Mouse (Mus musculus) Patski (cell line): ENCODE results near the gene Gbp4. TPM values are rescaled to one million over a fixed set of nuclear protein-coding genes. Genes with fewer than 3 reads are reported as not detected.
"Not testable (repeated sequence)": the region's sequence is repeated elsewhere in the genome, so short reads cannot be mapped to it uniquely, and the experiment has no call there.

Experiments
- ATAC-seq: fragments of 100-300 bp; one replicate; pipeline ENCODE4 v1.8.0; 2021
- CTCF ChIA-PET: fragments of 350-600 bp; sonication (Branson Sonifier 250); formaldehyde crosslinking; loops from one replicate; lab custom pipeline; 2022; ENCODE audit warnings: inconsistent platforms; lab: Charles Lee
- POLR2A ChIA-PET: fragments of 350-600 bp; sonication (Branson Sonifier 250); formaldehyde crosslinking; loops from one replicate; lab custom pipeline; 2022; ENCODE audit warnings: antibody characterized with exemption, inconsistent platforms; lab: Charles Lee
- DNase-seq: peaks from one replicate; pipeline ENCODE4 v3.0.0-alpha.2; 2011; ENCODE audit warnings: low read depth, low spot score
- H3K27me3 ChIP-seq: fragments of 371-371 bp; one replicate; pipeline ENCODE4 v1.5.1; 2021
- CTCF ChIP-seq: fragments of 100-300 bp; IDR thresholded peaks from one replicate; pipeline ENCODE4 v1.5.1; 2021
- in situ Hi-C: fragments of 300-500 bp; cut with MboI; formaldehyde crosslinking; loops from 3 replicates; pipeline ENCODE4 v1.11.1; 2018; ENCODE audit warnings: low pct_unique_long_range_greater_than_20kb, mixed read lengths
- polyA plus RNA-seq: library from polyadenylated mRNA; unstranded; gene quantifications from one replicate; pipeline ENCODE4 v1.2.3, GENCODE M21; 2021

Gene Gbp4
- 0.64 TPM for polyA plus RNA-seq

- DNase-seq, ATAC-seq, in situ Hi-C loops: not testable (repeated sequence)
Observed at GRCm38 (mm10) chr5:105139409-105140088, at the start of gene Gbp4, which contains the start of the genes Gbp9 and Gbp8. Gene Gbp4 (minus strand): TSS chr5:105139586. Gene Gbp9 (minus strand): TSS chr5:105139539. Gene Gbp8 (minus strand): TSS chr5:105139540.

GRCm38 (mm10) chr5:105181446-105181845, 42.1 kb upstream of the Gbp4 start:
- CTCF ChIA-PET = no interaction called here
- POLR2A ChIA-PET = no interaction called here
- TF ChIP-seq CTCF = no peak
- in situ Hi-C loops = no loop called here
- no peak for DNase-seq
- no peak for ATAC-seq
- H3K27me3 ChIP-seq = no peaks in the 10 kb centered on the region

More at GRCm38 (mm10) chr5:105139409-105140088, at the start of gene Gbp4, which contains the start of the genes Gbp9 and Gbp8:
- H3K27me3 ChIP-seq, CTCF ChIA-PET, POLR2A ChIA-PET: not testable (repeated sequence)

- H3K27me3 ChIP-seq = no peaks in the 10 kb centered on the region
- TF ChIP-seq CTCF = no peak
- POLR2A ChIA-PET = no interaction called here
- ATAC-seq (no peak), DNase-seq (no peak)
- CTCF ChIA-PET = no interaction called here
- in situ Hi-C loops = loop anchor here (5.0 kb wide), 1 partner anchor 74 kb away; no protein-coding TSS in a partner anchor
Observed at GRCm38 (mm10) chr5:105156582-105156981, 17.2 kb upstream of the Gbp4 start.

- no peak for TF ChIP-seq CTCF
- POLR2A ChIA-PET = no interaction called here
- in situ Hi-C loops = no loop called here
Observed at GRCm38 (mm10) chr5:105154049-105154448, 14.7 kb upstream of the Gbp4 start.

GRCm38 (mm10) chr5:105148062-105148461, 8.7 kb upstream of the Gbp4 start:
- H3K27me3 ChIP-seq, DNase-seq, POLR2A ChIA-PET, ATAC-seq, in situ Hi-C loops, CTCF ChIA-PET: not testable (repeated sequence)

More at GRCm38 (mm10) chr5:105154049-105154448, 14.7 kb upstream of the Gbp4 start:
- peak; percentile 76 for ATAC-seq
- CTCF ChIA-PET = no interaction called here
- H3K27me3 ChIP-seq = no peaks in the 10 kb centered on the region
- peak; percentile 33 for DNase-seq

GRCm38 (mm10) chr5:105146447-105146846, 7.1 kb upstream of the Gbp4 start:
- CTCF ChIA-PET = no interaction called here
- POLR2A ChIA-PET = no interaction called here
- TF ChIP-seq CTCF = no peak
- H3K27me3 ChIP-seq = no peaks in the 10 kb centered on the region
- ATAC-seq (no peak), DNase-seq (no peak)
- in situ Hi-C loops = no loop called here

- in situ Hi-C loops = not testable (repeated sequence)
Observed at GRCm38 (mm10) chr5:105145731-105146130, 6.3 kb upstream of the Gbp4 start.

GRCm38 (mm10) chr5:105140089-105140810, 864 bp upstream of the Gbp4 start:
- POLR2A ChIA-PET, in situ Hi-C loops, DNase-seq, ATAC-seq, H3K27me3 ChIP-seq, CTCF ChIA-PET: not testable (repeated sequence)

More at GRCm38 (mm10) chr5:105145731-105146130, 6.3 kb upstream of the Gbp4 start:
- CTCF ChIA-PET, POLR2A ChIA-PET, H3K27me3 ChIP-seq, ATAC-seq, DNase-seq: not testable (repeated sequence)

- in situ Hi-C loops = no loop called here
- DNase-seq (no peak), ATAC-seq (no peak)
- ChIA-PET POLR2A (no interaction called here), CTCF (no interaction called here)
- H3K27me3 ChIP-seq = no peaks in the 10 kb centered on the region
- TF ChIP-seq CTCF = no peak
Observed at GRCm38 (mm10) chr5:105138906-105139305, 480 bp downstream of the Gbp4 start.

GRCm38 (mm10) chr5:105136706-105137304, 2.6 kb downstream of the Gbp4 start:
- CTCF ChIA-PET, DNase-seq, in situ Hi-C loops, H3K27me3 ChIP-seq, ATAC-seq: not testable (repeated sequence)
- POLR2A ChIA-PET = interaction anchor here (0.7 kb wide), 1 partner anchor 35 kb away, joined by 3 read pairs; no protein-coding TSS in a partner anchor

- CTCF ChIA-PET, in situ Hi-C loops: not testable (repeated sequence)
Observed at GRCm38 (mm10) chr5:105121731-105122130, 17.7 kb downstream of the Gbp4 start.

More at GRCm38 (mm10) chr5:105121731-105122130, 17.7 kb downstream of the Gbp4 start:
- DNase-seq, H3K27me3 ChIP-seq, ATAC-seq, POLR2A ChIA-PET: not testable (repeated sequence)
